In genomic region chr4:64200151-64200807, GRCm38 (mm10) we compare ENCODE assay signal across 9 mouse cellular contexts.
A peak's percentile ranks its signal among the peaks of the same experiment; 100 is the strongest.
DNase-seq lines count a peak whose midpoint lies in the region; ATAC-seq and TF ChIP-seq lines count a peak whose summit lies in the region.
"Had no signal": no experiment of that assay in that cellular context is flagged by ENCODE, and none has a peak within 500 bp of the region (broad histone marks: within the 10 kb centered on the region; RNA-seq: fewer than 3 reads in every experiment).

No protein-coding gene starts in this region.

- H3K27ac ChIP-seq in midbrain, embryonic 13.5 days, result no peak overlapping the region
- no peak overlapping the region for H3K27ac ChIP-seq in midbrain, embryonic 10.5 days (replicated peaks)
- no peak overlapping the region for H3K27ac ChIP-seq in forebrain, postnatal 0 days (ENCODE audit: low read depth, low read length)
- H3K27ac ChIP-seq: neural tube, embryonic 12.5 days had no signal

- 0 out of 2 replicates have a peak, but pooled peaks cover 3% of the 10 kb centered on the region for H3K4me1 ChIP-seq in midbrain, embryonic 13.5 days (replicated peaks)
- no peaks in the 10 kb centered on the region for H3K4me1 ChIP-seq in midbrain, embryonic 10.5 days
- no peaks in the 10 kb centered on the region for H3K4me1 ChIP-seq in forebrain, postnatal 0 days (ENCODE audit: insufficient read depth)
- H3K4me1 ChIP-seq: neural tube, embryonic 12.5 days had no signal

- no peaks in the 10 kb centered on the region for H3K27me3 ChIP-seq in midbrain, embryonic 13.5 days
- no peaks in the 10 kb centered on the region for H3K27me3 ChIP-seq in midbrain, embryonic 10.5 days (ENCODE audit: low read depth, poor library complexity, severe bottlenecking)
- H3K27me3 ChIP-seq in forebrain, postnatal 0 days (ENCODE audit: insufficient read depth, low read length), result no peaks in the 10 kb centered on the region
- H3K27me3 ChIP-seq: neural tube, embryonic 12.5 days had no signal

- H3K9ac ChIP-seq in midbrain, embryonic 13.5 days (replicated peaks), result no peak overlapping the region
- H3K9ac ChIP-seq in forebrain, postnatal 0 days, result no peak overlapping the region
- H3K9ac ChIP-seq: neural tube, embryonic 12.5 days had no signal

- ATAC-seq in midbrain, embryonic 13.5 days, result peak; percentile 82
- ATAC-seq in forebrain, postnatal 0 days, result peak; percentile 90

- peak; percentile 12 for DNase-seq in adrenal gland, postnatal 10 days
- no peak for DNase-seq in adrenal gland, adult 18-20 months (ENCODE audit: low spot score in 2 of 2)
- no peak for DNase-seq in midbrain, embryonic 10.5 days (ENCODE audit: low spot score)
- peak; percentile 77 for DNase-seq in forebrain, postnatal 0 days
- peak; percentile 53 to 65 for DNase-seq in left cerebral cortex, postnatal 14 days (ENCODE audit: low spot score in 2 of 2)
- no peak for DNase-seq in embryo, embryonic 10.5 days (ENCODE audit: low spot score)
- no peak for DNase-seq in embryo, embryonic 11 days

- no peaks in the 10 kb centered on the region for H3K36me3 ChIP-seq in midbrain, embryonic 13.5 days
- H3K36me3 ChIP-seq in midbrain, embryonic 10.5 days, result no peaks in the 10 kb centered on the region
- H3K36me3 ChIP-seq in forebrain, postnatal 0 days (ENCODE audit: insufficient read depth), result no peaks in the 10 kb centered on the region
- H3K36me3 ChIP-seq: neural tube, embryonic 12.5 days had no signal

- TF ChIP-seq CTCF in forebrain, postnatal 0 days (IDR thresholded peaks at IDR 0.05; ENCODE audit: low read depth), result no peak

- no peak overlapping the region for H3K4me2 ChIP-seq in midbrain, embryonic 13.5 days (replicated peaks)
- H3K4me2 ChIP-seq in forebrain, postnatal 0 days (ENCODE audit: low read depth), result no peak overlapping the region
- H3K4me2 ChIP-seq: neural tube, embryonic 12.5 days had no signal

- 53% methylated on average over 3 of the region's 3 CpGs for WGBS in midbrain, embryonic 13.5 days
- WGBS in midbrain, embryonic 10.5 days, result 88% methylated on average over 3 of the region's 3 CpGs
- 12% methylated on average over 3 of the region's 3 CpGs for WGBS in forebrain, postnatal 0 days

- intact Hi-C loops in left cerebral cortex, postnatal 14 days (cut with DNase I), result no loop called here

- H3K4me3 ChIP-seq in midbrain, embryonic 13.5 days (replicated peaks), result no peak overlapping the region
- no peak overlapping the region for H3K4me3 ChIP-seq in midbrain, embryonic 10.5 days
- no peak overlapping the region for H3K4me3 ChIP-seq in forebrain, postnatal 0 days (ENCODE audit: low read depth, low read length)
- H3K4me3 ChIP-seq: neural tube, embryonic 12.5 days had no signal

- no peaks in the 10 kb centered on the region for H3K9me3 ChIP-seq in midbrain, embryonic 13.5 days
- no peaks in the 10 kb centered on the region for H3K9me3 ChIP-seq in midbrain, embryonic 10.5 days (replicated peaks)
- no peaks in the 10 kb centered on the region for H3K9me3 ChIP-seq in forebrain, postnatal 0 days (ENCODE audit: low read length)
- H3K9me3 ChIP-seq: neural tube, embryonic 12.5 days had no signal

Comparison
In these comparisons a context has a peak if more than half of its experiments do, and no peak if none do; other contexts are left out.
1. DNase-seq: peak in adrenal gland, postnatal 10 days (single experiment), forebrain, postnatal 0 days (single experiment) and left cerebral cortex, postnatal 14 days (2 of 2); none in adrenal gland, adult 18-20 months (0 of 2), midbrain, embryonic 10.5 days (single experiment), embryo, embryonic 10.5 days (single experiment) and embryo, embryonic 11 days (single experiment).